Mouse (Mus musculus) kidney, adult 9 months (tissue): ENCODE data around the gene Ripor2.
A peak's percentile ranks its signal among the peaks of the same experiment; 100 is the strongest.

Experiments used
- DNase-seq: peaks from one replicate; pipeline ENCODE4 v3.0.0; 2022

The Ripor2 gene

GRCm38 (mm10) chr13:24581833-24582232, at the start of gene Ripor2:
TSS of gene Ripor2 (plus strand) at chr13:24582189.
- no peak for DNase-seq

- no peak for DNase-seq
Observed at GRCm38 (mm10) chr13:24536531-24537167, 45.3 kb upstream of the Ripor2 start.

GRCm38 (mm10) chr13:24538012-24538411, 44.0 kb upstream of the Ripor2 start:
- no peak for DNase-seq

GRCm38 (mm10) chr13:24538941-24539340, 43.0 kb upstream of the Ripor2 start:
- DNase-seq = peak; percentile 13

GRCm38 (mm10) chr13:24545677-24546076, 36.3 kb upstream of the Ripor2 start:
- DNase-seq = no peak

- DNase-seq = no peak
Observed at GRCm38 (mm10) chr13:24546801-24547459, 35.1 kb upstream of the Ripor2 start.

GRCm38 (mm10) chr13:24548911-24549310, 33.1 kb upstream of the Ripor2 start:
- no peak for DNase-seq

- DNase-seq = no peak
Observed at GRCm38 (mm10) chr13:24551100-24551931, 30.7 kb upstream of the Ripor2 start.

GRCm38 (mm10) chr13:24552039-24552438, 29.9 kb upstream of the Ripor2 start:
- DNase-seq = no peak

GRCm38 (mm10) chr13:24561391-24561790, 20.6 kb upstream of the Ripor2 start:
- DNase-seq = no peak

- no peak for DNase-seq
Observed at GRCm38 (mm10) chr13:24564706-24565105, 17.3 kb upstream of the Ripor2 start.

- peak; percentile 14 for DNase-seq
Observed at GRCm38 (mm10) chr13:24565230-24565949, 16.6 kb upstream of the Ripor2 start.

GRCm38 (mm10) chr13:24565950-24566320, 16.1 kb upstream of the Ripor2 start:
- peak; percentile 35 for DNase-seq

- no peak for DNase-seq
Observed at GRCm38 (mm10) chr13:24567176-24567811, 14.7 kb upstream of the Ripor2 start.

- DNase-seq = no peak
Observed at GRCm38 (mm10) chr13:24569066-24569465, 12.9 kb upstream of the Ripor2 start.

GRCm38 (mm10) chr13:24570716-24571115, 11.3 kb upstream of the Ripor2 start:
- no peak for DNase-seq

GRCm38 (mm10) chr13:24571906-24572305, 10.1 kb upstream of the Ripor2 start:
- no peak for DNase-seq

GRCm38 (mm10) chr13:24575126-24575525, 6.9 kb upstream of the Ripor2 start:
- no peak for DNase-seq

- DNase-seq = no peak
Observed at GRCm38 (mm10) chr13:24576338-24577119, 5.5 kb upstream of the Ripor2 start.

- no peak for DNase-seq
Observed at GRCm38 (mm10) chr13:24578317-24578716, 3.7 kb upstream of the Ripor2 start.

- no peak for DNase-seq
Observed at GRCm38 (mm10) chr13:24580759-24581158, 1.2 kb upstream of the Ripor2 start.

- DNase-seq = no peak
Observed at GRCm38 (mm10) chr13:24584403-24584802, 2.4 kb downstream of the Ripor2 start.
